Mouse (Mus musculus): ENCODE results near the gene Cbr4. TPM values are rescaled to one million over a fixed set of nuclear protein-coding genes. Genes with fewer than 3 reads are reported as not detected.

Cbr4 gene
- polyA plus RNA-seq (2014; fragmentation: Nextera tagmentation; extraction: Ambion mirVana): 30.2 and 41.3 TPM in 2 replicates

DNA sequence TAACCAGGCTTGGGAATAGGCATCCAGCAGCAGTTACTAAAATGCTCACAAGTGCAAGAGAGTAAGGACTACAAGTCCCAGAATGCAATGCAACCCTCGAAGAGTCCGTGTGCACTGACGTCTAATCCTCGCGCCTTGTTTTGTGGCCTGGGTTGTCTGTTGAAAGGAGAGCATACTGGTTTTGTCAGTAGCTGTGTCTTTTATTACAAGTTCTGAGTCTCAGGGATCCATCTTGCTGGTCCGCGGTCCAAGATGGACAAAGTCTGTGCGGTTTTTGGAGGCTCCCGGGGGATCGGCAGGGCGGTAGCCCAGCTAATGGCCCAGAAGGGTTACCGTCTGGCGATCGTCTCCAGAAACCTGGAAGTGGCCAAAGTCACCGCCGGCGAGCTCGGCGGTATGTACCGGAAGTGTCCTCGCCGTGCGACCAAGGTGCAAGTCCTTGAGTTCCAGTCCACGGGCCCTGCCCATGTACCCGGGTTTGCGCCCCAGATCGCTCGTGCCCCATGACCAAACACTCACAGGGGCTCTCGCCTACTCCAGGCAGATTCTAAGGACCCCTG, at the start of gene Cbr4:
TSS of gene Cbr4 (plus strand) at position 138 of the 560 bp plus-strand sequence.
- H3K9me3 ChIP-seq (replicated peaks; ENCODE audit: control insufficient read depth, low read length): no peaks in the 10 kb centered on the region
- H3K4me2 ChIP-seq: peak within 1 kb of the TSS; percentile 86
- peak within 1 kb of the TSS; percentile 96 for H3K9ac ChIP-seq (ENCODE audit: low read depth, low read length)
- H3K36me3 ChIP-seq (ENCODE audit: control insufficient read depth, insufficient read depth, low read length): no peaks in the 10 kb centered on the region
- H3K27ac ChIP-seq (ENCODE audit: low read depth, low read length): peak within 1 kb of the TSS; percentile 95
- ATAC-seq (replicated peaks; ENCODE audit: insufficient number of reproducible peaks, low FRiP score, low TSS enrichment): peak; percentile 87
- H3K4me3 ChIP-seq (ENCODE audit: low read depth, low read length): peak within 1 kb of the TSS; percentile 77
- H3K27me3 ChIP-seq (ENCODE audit: control insufficient read depth, insufficient read depth, low read length): no peaks in the 10 kb centered on the region
- H3K4me1 ChIP-seq (ENCODE audit: control insufficient read depth, insufficient read depth, low read length): no peaks in the 10 kb centered on the region; the same call in 1 of the 2 replicates
- WGBS (ENCODE audit: insufficient replicate concordance): under 1% methylated on average over 29 of the region's 29 CpGs

- no peaks in the 10 kb centered on the region for H3K4me1 ChIP-seq (ENCODE audit: control insufficient read depth, insufficient read depth, low read length)
- no peaks in the 10 kb centered on the region for H3K36me3 ChIP-seq (ENCODE audit: control insufficient read depth, insufficient read depth, low read length)
- no peak overlapping the region for H3K4me3 ChIP-seq (ENCODE audit: low read depth, low read length)
- 89% methylated on average over 3 of the region's 3 CpGs for WGBS (ENCODE audit: insufficient replicate concordance)
- H3K27ac ChIP-seq (ENCODE audit: low read depth, low read length): no peak overlapping the region
- no peak overlapping the region for H3K4me2 ChIP-seq
- no peak for ATAC-seq (replicated peaks; ENCODE audit: insufficient number of reproducible peaks, low FRiP score, low TSS enrichment)
- H3K9me3 ChIP-seq (replicated peaks; ENCODE audit: control insufficient read depth, low read length): peaks cover 3% of the 10 kb centered on the region; the same call in 1 of the 2 replicates
- H3K27me3 ChIP-seq (ENCODE audit: control insufficient read depth, insufficient read depth, low read length): no peaks in the 10 kb centered on the region
- no peak overlapping the region for H3K9ac ChIP-seq (ENCODE audit: low read depth, low read length)
These were observed 44.5 kb upstream of the Cbr4 start for GRCm38 (mm10) chr8:61442988-61443387.

DNA sequence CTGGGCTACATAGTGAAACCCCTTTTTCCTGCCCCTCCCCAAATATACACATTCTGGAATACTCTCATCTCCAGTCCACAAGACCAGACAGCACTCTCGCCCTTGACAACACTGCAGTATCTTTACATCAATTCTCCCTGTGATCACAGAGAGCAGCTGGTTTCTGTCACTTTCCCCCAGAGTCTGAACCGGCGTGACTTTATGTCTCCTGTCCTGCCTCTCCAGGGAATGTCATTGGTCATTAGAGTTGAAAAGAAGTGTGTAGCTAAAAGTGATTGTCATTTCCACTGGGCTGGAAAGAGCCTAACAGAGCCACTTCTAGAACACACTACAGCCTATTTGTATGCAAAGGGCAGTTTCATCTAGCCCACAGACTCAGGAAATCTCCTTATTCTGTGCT, 43.2 kb upstream of the Cbr4 start:
- H3K9me3 ChIP-seq (replicated peaks; ENCODE audit: control insufficient read depth, low read length): no peaks in the 10 kb centered on the region; the same call in 1 of the 2 replicates
- no peak overlapping the region for H3K27ac ChIP-seq (ENCODE audit: low read depth, low read length)
- ATAC-seq (replicated peaks; ENCODE audit: insufficient number of reproducible peaks, low FRiP score, low TSS enrichment): no peak
- no peaks in the 10 kb centered on the region for H3K4me1 ChIP-seq (ENCODE audit: control insufficient read depth, insufficient read depth, low read length)
- no peak overlapping the region for H3K4me3 ChIP-seq (ENCODE audit: low read depth, low read length)
- no peak overlapping the region for H3K9ac ChIP-seq (ENCODE audit: low read depth, low read length)
- H3K4me2 ChIP-seq: no peak overlapping the region
- WGBS (ENCODE audit: insufficient replicate concordance): 43% methylated on average over 3 of the region's 3 CpGs
- H3K36me3 ChIP-seq (ENCODE audit: control insufficient read depth, insufficient read depth, low read length): no peaks in the 10 kb centered on the region
- H3K27me3 ChIP-seq (ENCODE audit: control insufficient read depth, insufficient read depth, low read length): no peaks in the 10 kb centered on the region

- Histone ChIP-seq H3K9me3 (replicated peaks; ENCODE audit: control insufficient read depth, low read length) (no peaks in the 10 kb centered on the region), H3K9ac (ENCODE audit: low read depth, low read length) (no peak overlapping the region), H3K27ac (ENCODE audit: low read depth, low read length) (no peak overlapping the region), H3K36me3 (ENCODE audit: control insufficient read depth, insufficient read depth, low read length) (no peaks in the 10 kb centered on the region), H3K4me3 (ENCODE audit: low read depth, low read length) (no peak overlapping the region), H3K4me1 (ENCODE audit: control insufficient read depth, insufficient read depth, low read length) (no peaks in the 10 kb centered on the region), H3K4me2 (peak overlapping the region; percentile 27; the same call in 1 of the 2 replicates), H3K27me3 (ENCODE audit: control insufficient read depth, insufficient read depth, low read length) (no peaks in the 10 kb centered on the region)
- ATAC-seq (replicated peaks; ENCODE audit: insufficient number of reproducible peaks, low FRiP score, low TSS enrichment): no peak
- WGBS (ENCODE audit: insufficient replicate concordance): 66% methylated on average over 15 of the region's 15 CpGs
These were observed 41.2 kb upstream of the Cbr4 start for GRCm38 (mm10) chr8:61446329-61446728.

GRCm38 (mm10) chr8:61448100-61448499, 39.4 kb upstream of the Cbr4 start:
- no peaks in the 10 kb centered on the region for H3K4me1 ChIP-seq (ENCODE audit: control insufficient read depth, insufficient read depth, low read length)
- WGBS (ENCODE audit: insufficient replicate concordance): 82% methylated on average over 2 of the region's 2 CpGs
- H3K9me3 ChIP-seq (replicated peaks; ENCODE audit: control insufficient read depth, low read length): no peaks in the 10 kb centered on the region
- H3K4me2 ChIP-seq: no peak overlapping the region
- H3K36me3 ChIP-seq (ENCODE audit: control insufficient read depth, insufficient read depth, low read length): no peaks in the 10 kb centered on the region
- H3K4me3 ChIP-seq (ENCODE audit: low read depth, low read length): no peak overlapping the region
- no peak for ATAC-seq (replicated peaks; ENCODE audit: insufficient number of reproducible peaks, low FRiP score, low TSS enrichment)
- H3K27me3 ChIP-seq (ENCODE audit: control insufficient read depth, insufficient read depth, low read length): no peaks in the 10 kb centered on the region
- no peak overlapping the region for H3K27ac ChIP-seq (ENCODE audit: low read depth, low read length)
- no peak overlapping the region for H3K9ac ChIP-seq (ENCODE audit: low read depth, low read length)

DNA sequence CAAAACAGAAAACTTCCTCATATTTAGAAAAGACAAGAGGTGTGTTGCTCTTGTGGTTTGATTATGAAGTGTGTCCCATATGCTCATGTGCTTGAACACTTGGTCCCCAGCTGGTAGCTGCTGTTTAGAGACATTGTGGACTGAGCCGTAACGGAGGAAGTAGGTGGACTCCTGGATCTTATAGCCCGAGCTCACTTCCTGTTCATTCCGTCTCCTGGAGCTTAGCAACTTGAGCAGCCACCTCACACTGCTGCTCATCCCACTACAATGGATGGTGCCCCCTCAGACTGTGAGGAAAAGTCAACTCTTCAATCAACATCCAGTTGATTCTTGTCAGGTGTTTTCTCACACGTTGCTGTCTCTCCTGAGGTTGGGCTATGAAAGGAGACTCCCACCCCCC, 38.7 kb upstream of the Cbr4 start:
- Histone ChIP-seq H3K27ac (ENCODE audit: low read depth, low read length) (no peak overlapping the region), H3K27me3 (ENCODE audit: control insufficient read depth, insufficient read depth, low read length) (no peaks in the 10 kb centered on the region), H3K4me1 (ENCODE audit: control insufficient read depth, insufficient read depth, low read length) (no peaks in the 10 kb centered on the region), H3K36me3 (ENCODE audit: control insufficient read depth, insufficient read depth, low read length) (no peaks in the 10 kb centered on the region), H3K9me3 (replicated peaks; ENCODE audit: control insufficient read depth, low read length) (no peaks in the 10 kb centered on the region), H3K9ac (ENCODE audit: low read depth, low read length) (no peak overlapping the region), H3K4me3 (ENCODE audit: low read depth, low read length) (no peak overlapping the region), H3K4me2 (no peak overlapping the region)
- WGBS (ENCODE audit: insufficient replicate concordance): 48% methylated on average over 5 of the region's 5 CpGs
- no peak for ATAC-seq (replicated peaks; ENCODE audit: insufficient number of reproducible peaks, low FRiP score, low TSS enrichment)

GRCm38 (mm10) chr8:61450916-61451575, 36.5 kb upstream of the Cbr4 start:
- 85% methylated on average over 9 of the region's 9 CpGs for WGBS (ENCODE audit: insufficient replicate concordance)
- H3K9me3 ChIP-seq (replicated peaks; ENCODE audit: control insufficient read depth, low read length): no peaks in the 10 kb centered on the region
- H3K36me3 ChIP-seq (ENCODE audit: control insufficient read depth, insufficient read depth, low read length): no peaks in the 10 kb centered on the region
- no peaks in the 10 kb centered on the region for H3K27me3 ChIP-seq (ENCODE audit: control insufficient read depth, insufficient read depth, low read length)
- H3K27ac ChIP-seq (ENCODE audit: low read depth, low read length): no peak overlapping the region
- ATAC-seq (replicated peaks; ENCODE audit: insufficient number of reproducible peaks, low FRiP score, low TSS enrichment): no peak
- no peak overlapping the region for H3K9ac ChIP-seq (ENCODE audit: low read depth, low read length)
- no peaks in the 10 kb centered on the region for H3K4me1 ChIP-seq (ENCODE audit: control insufficient read depth, insufficient read depth, low read length)
- H3K4me2 ChIP-seq: no peak overlapping the region
- no peak overlapping the region for H3K4me3 ChIP-seq (ENCODE audit: low read depth, low read length)

- Histone ChIP-seq H3K9me3 (replicated peaks; ENCODE audit: control insufficient read depth, low read length) (no peaks in the 10 kb centered on the region), H3K4me3 (ENCODE audit: low read depth, low read length) (no peak overlapping the region), H3K27ac (ENCODE audit: low read depth, low read length) (no peak overlapping the region), H3K27me3 (ENCODE audit: control insufficient read depth, insufficient read depth, low read length) (no peaks in the 10 kb centered on the region), H3K4me1 (ENCODE audit: control insufficient read depth, insufficient read depth, low read length) (no peaks in the 10 kb centered on the region), H3K36me3 (ENCODE audit: control insufficient read depth, insufficient read depth, low read length) (no peaks in the 10 kb centered on the region), H3K9ac (ENCODE audit: low read depth, low read length) (no peak overlapping the region), H3K4me2 (no peak overlapping the region)
- 67% methylated on average over 8 of the region's 8 CpGs for WGBS (ENCODE audit: insufficient replicate concordance)
- no peak for ATAC-seq (replicated peaks; ENCODE audit: insufficient number of reproducible peaks, low FRiP score, low TSS enrichment)
These were observed 35.7 kb upstream of the Cbr4 start for GRCm38 (mm10) chr8:61451721-61452337.

Measured in heart, embryonic 11.5 days (tissue).